Mouse (Mus musculus) neural tube, embryonic 14.5 days (tissue): ENCODE results near the gene Ccdc185. TPM values are rescaled to one million over a fixed set of nuclear protein-coding genes. Genes with fewer than 3 reads are reported as not detected.

Experiments
- ATAC-seq: fragments of 200-750 bp; cut with Nextera tagmentation; 2 replicates; pipeline ENCODE4 v1.8.0; 2017; ENCODE audit warnings: low read depth, mild to moderate bottlenecking, moderate TSS enrichment, moderate library complexity
- H3K27ac ChIP-seq: fragments of 300-500 bp; sonication (generic); 2 replicates; pipeline ENCODE4 v1.5.1; 2014; ENCODE audit warnings: low read depth, mild to moderate bottlenecking, control low read depth, low read length, moderate library complexity, mixed read lengths
- H3K27me3 ChIP-seq: fragments of 300-500 bp; sonication (generic); 2 replicates; pipeline ENCODE4 v1.6.1; 2014; ENCODE audit warnings: low read length; ENCODE audit not compliant: control insufficient read depth, insufficient read depth
- H3K36me3 ChIP-seq: fragments of 300-500 bp; sonication (generic); 2 replicates; pipeline ENCODE4 v1.6.1; 2014; ENCODE audit warnings: low read length, mixed read lengths; ENCODE audit not compliant: control insufficient read depth, insufficient read depth
- H3K4me1 ChIP-seq: fragments of 300-500 bp; sonication (generic); 2 replicates; pipeline ENCODE4 v1.6.1; 2014; ENCODE audit warnings: low read length; ENCODE audit not compliant: control insufficient read depth, insufficient read depth
- H3K4me2 ChIP-seq: fragments of 300-500 bp; sonication (generic); 2 replicates; pipeline ENCODE4 v1.6.1; 2014; ENCODE audit warnings: mild to moderate bottlenecking, low read depth, low read length, control low read depth
- H3K4me3 ChIP-seq: fragments of 300-500 bp; sonication (generic); 2 replicates; pipeline ENCODE4 v1.5.1; 2014; ENCODE audit warnings: low read depth, low read length, control low read depth, mixed read lengths
- H3K9ac ChIP-seq: fragments of 300-500 bp; sonication (generic); replicated peaks from 2 replicates; pipeline ENCODE4 v1.6.1; 2014; ENCODE audit warnings: low read depth, mild to moderate bottlenecking, control low read depth, low read length, mixed read lengths
- H3K9me3 ChIP-seq: fragments of 300-500 bp; sonication (generic); 2 replicates; pipeline ENCODE4 v1.6.1; 2016; ENCODE audit warnings: low read length; ENCODE audit not compliant: control insufficient read depth
- WGBS: fragments of 180-500 bp; shearing (Covaris S2); extraction: QIAGEN DNeasy Blood & Tissue Kit; methylation state at CpG from one replicate; pipeline ENCODE4 v1.1.7; 2014; 5-methylcytosine and 5-hydroxymethylcytosine counted together
- polyA plus RNA-seq: library from polyadenylated mRNA; unstranded; fragments of >200 nt; fragmentation: Nextera tagmentation; extraction: Ambion mirVana; gene quantifications from 2 replicates; pipeline ENCODE4 v1.2.1, GENCODE M21; 2014

Gene Ccdc185
- polyA plus RNA-seq, 1 experiment from 2014 or later, result not detected

DNA sequence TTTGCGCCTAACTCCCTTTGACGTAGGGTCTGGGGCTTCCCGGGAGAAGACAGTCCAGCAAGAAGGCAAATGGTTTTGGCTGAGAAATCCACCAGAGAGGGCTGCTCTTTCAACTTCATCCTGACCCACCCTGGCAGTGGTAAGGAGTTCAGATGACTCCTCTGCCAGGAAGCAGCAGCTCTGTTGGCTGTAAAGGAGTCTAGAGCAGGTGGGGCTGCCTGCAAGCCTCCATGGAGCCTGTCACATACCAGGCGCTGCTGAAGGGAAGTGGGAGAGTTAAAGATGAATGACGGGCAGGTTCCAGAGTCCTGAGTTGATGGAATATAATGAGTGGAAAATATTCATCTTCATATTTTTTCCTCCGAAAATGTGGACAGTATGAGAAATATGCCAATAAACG is 34.8 kb upstream of the Ccdc185 start:
- H3K9ac ChIP-seq, result no peak overlapping the region
- no peak for ATAC-seq
- H3K36me3 ChIP-seq, result no peaks in the 10 kb centered on the region

GRCm38 (mm10) chr1:182779024-182779520 is 30.1 kb upstream of the Ccdc185 start:
- no peaks in the 10 kb centered on the region for H3K27me3 ChIP-seq
- H3K9me3 ChIP-seq, result no peaks in the 10 kb centered on the region
- WGBS, result 93% methylated on average over 6 of the region's 6 CpGs
- H3K4me2 ChIP-seq, result no peak overlapping the region
- no peak for ATAC-seq
- no peak overlapping the region for H3K27ac ChIP-seq
- no peaks in the 10 kb centered on the region for H3K36me3 ChIP-seq
- peaks cover 7% of the 10 kb centered on the region; the same call in 1 of the 2 replicates for H3K4me1 ChIP-seq
- H3K4me3 ChIP-seq, result no peak overlapping the region
- H3K9ac ChIP-seq, result no peak overlapping the region

More for the DNA sequence above, 34.8 kb upstream of the Ccdc185 start:
- H3K27ac ChIP-seq, result no peak overlapping the region
- no peaks in the 10 kb centered on the region for H3K9me3 ChIP-seq
- no peaks in the 10 kb centered on the region for H3K4me1 ChIP-seq
- no peak overlapping the region for H3K4me3 ChIP-seq
- no peak overlapping the region for H3K4me2 ChIP-seq
- no peaks in the 10 kb centered on the region for H3K27me3 ChIP-seq
- WGBS, result 92% methylated on average over 7 of the region's 7 CpGs

- ATAC-seq, result no peak
- 83% methylated on average over 13 of the region's 13 CpGs for WGBS
- Histone ChIP-seq H3K4me1 (peaks cover 7% of the 10 kb centered on the region; the same call in 1 of the 2 replicates), H3K4me2 (no peak overlapping the region), H3K9me3 (no peaks in the 10 kb centered on the region), H3K9ac (no peak overlapping the region), H3K36me3 (no peaks in the 10 kb centered on the region), H3K4me3 (no peak overlapping the region), H3K27ac (no peak overlapping the region), H3K27me3 (no peaks in the 10 kb centered on the region)
Measured at GRCm38 (mm10) chr1:182778225-182778624, 29.2 kb upstream of the Ccdc185 start.

DNA sequence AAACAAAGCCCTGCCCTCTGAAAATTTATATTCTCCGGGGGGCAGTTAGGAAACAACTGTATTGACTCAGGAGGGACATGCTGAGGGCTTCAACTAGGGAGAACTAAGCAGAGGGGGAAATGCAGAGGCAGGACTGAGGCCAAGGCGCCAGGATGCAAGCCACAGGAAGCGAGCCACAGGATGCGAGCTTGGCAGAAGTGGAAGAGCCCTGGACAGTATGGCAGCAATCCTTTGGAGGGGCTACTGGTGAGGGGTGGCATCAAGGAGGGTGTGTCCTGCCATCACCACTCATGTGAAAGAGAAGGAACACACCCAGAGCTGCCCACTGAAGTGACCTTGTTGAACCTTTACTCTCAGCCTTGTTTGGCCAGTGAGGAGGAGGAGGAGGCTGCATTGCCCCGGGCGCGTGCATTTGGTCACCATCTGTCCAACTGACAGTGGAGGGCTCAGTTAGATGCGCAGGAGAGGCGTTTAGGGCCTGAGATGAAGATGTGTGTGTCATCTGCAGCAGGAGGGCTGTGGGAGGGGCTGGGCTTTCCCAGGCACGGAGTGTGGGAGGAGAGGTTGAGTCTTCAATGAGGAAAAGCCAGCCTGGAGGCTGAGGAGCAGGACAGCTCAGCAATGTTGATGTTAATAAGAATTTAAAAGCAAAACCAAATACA is 27.9 kb upstream of the Ccdc185 start:
- 47% methylated on average over 10 of the region's 10 CpGs for WGBS
- Histone ChIP-seq H3K4me2 (no peak overlapping the region), H3K4me1 (peaks cover 7% of the 10 kb centered on the region; the same call in 1 of the 2 replicates), H3K4me3 (no peak overlapping the region), H3K9ac (no peak overlapping the region), H3K9me3 (no peaks in the 10 kb centered on the region), H3K36me3 (no peaks in the 10 kb centered on the region), H3K27me3 (no peaks in the 10 kb centered on the region), H3K27ac (no peak overlapping the region)
- peak; percentile 28; the same call in 1 of the 2 replicates for ATAC-seq

DNA sequence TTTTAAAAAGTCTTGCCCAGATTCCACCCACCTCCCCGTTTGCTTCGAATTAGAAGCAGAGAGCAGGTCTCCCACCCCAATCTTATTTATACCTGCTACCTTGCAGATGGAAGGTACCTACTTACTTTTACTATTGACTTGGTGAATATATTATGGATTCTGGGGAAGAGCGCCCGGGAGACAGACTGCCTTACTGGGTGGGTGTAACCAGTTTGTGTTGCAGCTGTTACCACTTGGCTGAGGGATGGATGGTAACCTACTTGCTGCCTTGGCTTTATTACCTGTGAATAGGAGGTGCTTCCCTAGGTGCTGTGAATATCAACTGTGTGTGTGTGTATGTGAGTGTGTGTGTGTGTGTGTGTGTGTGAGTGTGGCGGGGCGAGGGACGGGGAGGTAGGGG is 26.6 kb upstream of the Ccdc185 start:
- 83% methylated on average over 7 of the region's 7 CpGs for WGBS
- no peak overlapping the region for H3K4me2 ChIP-seq
- no peaks in the 10 kb centered on the region for H3K27me3 ChIP-seq
- H3K9ac ChIP-seq, result no peak overlapping the region
- H3K27ac ChIP-seq, result no peak overlapping the region
- H3K4me3 ChIP-seq, result no peak overlapping the region
- H3K4me1 ChIP-seq, result peaks cover 7% of the 10 kb centered on the region; the same call in 1 of the 2 replicates
- ATAC-seq, result no peak
- no peaks in the 10 kb centered on the region for H3K9me3 ChIP-seq
- no peaks in the 10 kb centered on the region for H3K36me3 ChIP-seq

DNA sequence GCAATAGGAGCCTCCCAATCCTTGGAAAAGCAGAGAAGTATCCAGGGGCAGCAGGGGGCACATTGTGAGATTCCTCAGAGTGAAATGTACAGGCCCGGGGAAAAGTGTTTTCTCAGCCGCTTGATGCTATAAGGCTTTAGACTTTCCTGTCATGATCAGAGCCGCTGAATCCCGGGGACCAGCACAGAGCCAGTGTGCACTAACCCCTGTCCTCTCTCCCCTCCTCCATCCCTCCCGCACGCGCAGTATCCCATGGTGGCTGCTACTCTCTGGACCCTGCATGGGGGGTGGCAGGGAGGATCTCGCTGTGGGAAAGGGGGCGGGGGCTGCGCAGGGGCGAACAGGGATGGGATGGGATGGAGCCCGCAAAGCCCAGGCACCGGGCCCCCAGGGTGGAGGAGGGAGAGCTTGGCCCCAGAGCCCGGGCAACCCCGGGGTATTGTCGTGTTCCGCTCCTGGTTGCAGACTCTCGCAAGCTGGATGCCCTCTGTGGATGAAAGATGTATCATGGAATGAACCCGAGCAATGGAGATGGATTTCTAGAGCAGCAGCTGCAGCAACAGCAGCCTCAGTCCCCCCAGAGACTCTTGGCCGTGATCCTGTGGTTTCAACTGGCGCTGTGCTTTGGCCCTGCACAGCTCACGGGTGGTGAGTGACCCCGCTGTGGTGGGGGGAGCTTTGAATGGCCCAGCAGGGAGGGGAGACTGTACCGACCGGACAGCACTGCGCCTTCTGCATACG is 15.7 kb upstream of the Ccdc185 start:
- under 1% methylated on average over 27 of the region's 27 CpGs for WGBS
- Histone ChIP-seq H3K9me3 (no peaks in the 10 kb centered on the region), H3K4me3 (peak overlapping the region; percentile 44), H3K36me3 (no peaks in the 10 kb centered on the region), H3K27me3 (no peaks in the 10 kb centered on the region), H3K27ac (peak overlapping the region; percentile 88), H3K9ac (peak overlapping the region; percentile 79), H3K4me1 (peaks cover 4% of the 10 kb centered on the region; the same call in 1 of the 2 replicates), H3K4me2 (peak overlapping the region; percentile 95)
- peak; percentile 84 for ATAC-seq

GRCm38 (mm10) chr1:182763716-182764461 is 14.9 kb upstream of the Ccdc185 start, which contains the start of gene Susd4:
Susd4 (plus strand) TSS chr1:182763860.
- Histone ChIP-seq H3K4me3 (peak within 1 kb of the TSS; percentile 44), H3K27me3 (no peaks in the 10 kb centered on the region), H3K4me1 (peaks cover 4% of the 10 kb centered on the region; the same call in 1 of the 2 replicates), H3K36me3 (no peaks in the 10 kb centered on the region), H3K9ac (peak within 1 kb of the TSS; percentile 79), H3K9me3 (no peaks in the 10 kb centered on the region), H3K4me2 (peak within 1 kb of the TSS; percentile 95), H3K27ac (peak within 1 kb of the TSS; percentile 88)
- under 1% methylated on average over 81 of the region's 95 CpGs for WGBS
- peak; percentile 92 for ATAC-seq

- Histone ChIP-seq H3K4me3 (peak overlapping the region; percentile 44), H3K4me2 (peak overlapping the region; percentile 95), H3K27me3 (no peaks in the 10 kb centered on the region), H3K36me3 (no peaks in the 10 kb centered on the region), H3K4me1 (peaks cover 4% of the 10 kb centered on the region; the same call in 1 of the 2 replicates), H3K9ac (peak overlapping the region; percentile 79), H3K9me3 (no peaks in the 10 kb centered on the region), H3K27ac (peak overlapping the region; percentile 88)
- 5% methylated on average over 17 of the region's 17 CpGs for WGBS
- peak; percentile 14; the same call in 1 of the 2 replicates for ATAC-seq
Measured at GRCm38 (mm10) chr1:182763191-182763715, 14.3 kb upstream of the Ccdc185 start.
